Mouse (Mus musculus) lung, adult 2 months (tissue): ENCODE measurements around the gene Phlda1. TPM values are rescaled to one million over a fixed set of nuclear protein-coding genes. Genes with fewer than 3 reads are reported as not detected.

ENCODE experiments used
- DNase-seq: peaks from one replicate; pipeline ENCODE4 v3.0.0; 2022
- H3K4me1 ChIP-seq: fragments of 200-500 bp; 2 replicates; pipeline ENCODE4 v1.6.1; 2011; ENCODE audit warnings: low read length; ENCODE audit not compliant: control insufficient read depth, insufficient read depth
- H3K4me3 ChIP-seq: fragments of 200-500 bp; replicated peaks from 2 replicates; pipeline ENCODE3; 2011; ENCODE audit warnings: low read depth, mild to moderate bottlenecking, control low read depth, low read length; ENCODE audit errors: extremely low read depth
- CTCF ChIP-seq: fragments of 200-500 bp; IDR thresholded peaks from 2 replicates; pipeline ENCODE4 v1.5.1; 2011; ENCODE audit warnings: mild to moderate bottlenecking, low read length, control low read depth; ENCODE audit not compliant: insufficient read depth
- POLR2A ChIP-seq: fragments of 200-500 bp; IDR thresholded peaks from 2 replicates; pipeline ENCODE4 v1.6.1; 2011; ENCODE audit warnings: low read depth, mild to moderate bottlenecking, control low read depth, low read length, borderline replicate concordance; ENCODE audit errors: extremely low read depth
- WGBS: fragments of 180-500 bp; shearing (Covaris S2); methylation state at CpG from one replicate; pipeline ENCODE4 v1.1.7; 2018; 5-methylcytosine and 5-hydroxymethylcytosine counted together
- polyA plus RNA-seq: library from polyadenylated mRNA; depleted of rRNA; stranded (reverse); fragments of >200 nt; gene quantifications from 2 replicates; pipeline ENCODE4 v1.2.3, GENCODE M21; 2012; rRNA removed

The Phlda1 gene
- polyA plus RNA-seq, 1 experiment = 32.7 TPM

- Histone ChIP-seq H3K4me3 (no peak overlapping the region), H3K4me1 (peaks cover 8% of the 10 kb centered on the region)
- TF ChIP-seq CTCF (no peak), POLR2A (no peak)
- WGBS = 84% methylated on average over 9 of the region's 9 CpGs
- DNase-seq = no peak
These were observed 34.6 kb downstream of the Phlda1 start for GRCm38 (mm10) chr10:111540678-111541077.

GRCm38 (mm10) chr10:111543106-111543505 is 37.0 kb downstream of the Phlda1 start:
- H3K4me1 ChIP-seq = peaks cover 8% of the 10 kb centered on the region
- WGBS = 83% methylated on average over 7 of the region's 7 CpGs
- TF ChIP-seq POLR2A (no peak), CTCF (no peak)
- no peak overlapping the region for H3K4me3 ChIP-seq
- no peak for DNase-seq

- 19% methylated on average over 7 of the region's 7 CpGs for WGBS
These were observed 37.7 kb downstream of the Phlda1 start for GRCm38 (mm10) chr10:111543781-111544260.

GRCm38 (mm10) chr10:111544311-111544710 is 38.2 kb downstream of the Phlda1 start:
- no peak for DNase-seq
- H3K4me3 ChIP-seq = no peak overlapping the region
- TF ChIP-seq CTCF = no peak
- no peak for TF ChIP-seq POLR2A
- WGBS = 64% methylated on average over 4 of the region's 4 CpGs
- peaks cover 8% of the 10 kb centered on the region for H3K4me1 ChIP-seq

More at GRCm38 (mm10) chr10:111543781-111544260, 37.7 kb downstream of the Phlda1 start:
- Histone ChIP-seq H3K4me1 (peaks cover 8% of the 10 kb centered on the region), H3K4me3 (no peak overlapping the region)
- TF ChIP-seq CTCF (no peak), POLR2A (no peak)
- DNase-seq = no peak

GRCm38 (mm10) chr10:111545648-111546047 is 39.6 kb downstream of the Phlda1 start:
- no peak for DNase-seq
- Histone ChIP-seq H3K4me1 (peaks cover 7% of the 10 kb centered on the region), H3K4me3 (no peak overlapping the region)
- TF ChIP-seq POLR2A (no peak), CTCF (no peak)
- WGBS = 76% methylated on average over 4 of the region's 4 CpGs

GRCm38 (mm10) chr10:111547881-111548372 is 41.8 kb downstream of the Phlda1 start:
- Histone ChIP-seq H3K4me1 (peaks cover 7% of the 10 kb centered on the region), H3K4me3 (no peak overlapping the region)
- TF ChIP-seq CTCF (no peak), POLR2A (no peak)
- WGBS = 79% methylated on average over 10 of the region's 10 CpGs
- DNase-seq = no peak

- WGBS = 47% methylated on average over 6 of the region's 6 CpGs
- DNase-seq = no peak
These were observed 44.1 kb downstream of the Phlda1 start for GRCm38 (mm10) chr10:111550075-111550695.

GRCm38 (mm10) chr10:111553695-111554094 is 47.6 kb downstream of the Phlda1 start:
- Histone ChIP-seq H3K4me3 (no peak overlapping the region), H3K4me1 (peaks cover 5% of the 10 kb centered on the region; the same call in 1 of the 2 replicates)
- 68% methylated on average over 7 of the region's 7 CpGs for WGBS
- DNase-seq = no peak
- TF ChIP-seq POLR2A = no peak
- TF ChIP-seq CTCF = no peak

More at GRCm38 (mm10) chr10:111550075-111550695, 44.1 kb downstream of the Phlda1 start:
- peaks cover 3% of the 10 kb centered on the region; the same call in 1 of the 2 replicates for H3K4me1 ChIP-seq
- TF ChIP-seq CTCF (no peak), POLR2A (no peak)
- no peak overlapping the region for H3K4me3 ChIP-seq

GRCm38 (mm10) chr10:111554651-111555050 is 48.6 kb downstream of the Phlda1 start:
- WGBS = 83% methylated on average over 5 of the region's 5 CpGs
- TF ChIP-seq CTCF = no peak
- no peak for TF ChIP-seq POLR2A
- DNase-seq = no peak
- Histone ChIP-seq H3K4me3 (no peak overlapping the region), H3K4me1 (peaks cover 10% of the 10 kb centered on the region)

GRCm38 (mm10) chr10:111558211-111558610 is 52.1 kb downstream of the Phlda1 start:
- Histone ChIP-seq H3K4me3 (no peak overlapping the region), H3K4me1 (peaks cover 9% of the 10 kb centered on the region)
- DNase-seq = no peak
- WGBS = 73% methylated on average over 5 of the region's 5 CpGs
- TF ChIP-seq POLR2A (no peak), CTCF (no peak)

Other genes with a start within 250 kb of the Phlda1 start
- gene Bbs10, start 207.6 kb upstream of the Phlda1 start, polyA plus RNA-seq = 0.81 and 1.3 TPM in 2 replicates
- gene Nap1l1, start 33.1 kb upstream of the Phlda1 start, polyA plus RNA-seq = 10.8 and 20.7 TPM in 2 replicates